Mouse (Mus musculus) common myeloid progenitor, adult 5-6 weeks (primary cell): ENCODE measurements around the gene Scp2. TPM values are rescaled to one million over a fixed set of nuclear protein-coding genes. Genes with fewer than 3 reads are reported as not detected.
A peak's percentile ranks its signal among the peaks of the same experiment; 100 is the strongest.
"Not testable (repeated sequence)": the region's sequence is repeated elsewhere in the genome, so short reads cannot be mapped to it uniquely, and the experiment has no call there.

ENCODE experiments used
- ATAC-seq: replicated peaks from 2 replicates; pipeline ENCODE4 v1.8.0; 2016; ENCODE audit warnings: low read depth, mild to moderate bottlenecking, moderate TSS enrichment, inconsistent platforms; ENCODE audit not compliant: poor library complexity, severe bottlenecking
- total RNA-seq: library from RNA; stranded (forward); fragments of 200-1000, 187-1606 nt; gene quantifications from 2 replicates; pipeline ENCODE4 v1.2.3, GENCODE M21; 2017

Gene Scp2
- 174 and 175 TPM in 2 replicates for total RNA-seq

GRCm38 (mm10) chr4:108144880-108145279 is at the start of gene Scp2:
Scp2 (minus strand) TSS chr4:108144998.
- no peak for ATAC-seq

DNA sequence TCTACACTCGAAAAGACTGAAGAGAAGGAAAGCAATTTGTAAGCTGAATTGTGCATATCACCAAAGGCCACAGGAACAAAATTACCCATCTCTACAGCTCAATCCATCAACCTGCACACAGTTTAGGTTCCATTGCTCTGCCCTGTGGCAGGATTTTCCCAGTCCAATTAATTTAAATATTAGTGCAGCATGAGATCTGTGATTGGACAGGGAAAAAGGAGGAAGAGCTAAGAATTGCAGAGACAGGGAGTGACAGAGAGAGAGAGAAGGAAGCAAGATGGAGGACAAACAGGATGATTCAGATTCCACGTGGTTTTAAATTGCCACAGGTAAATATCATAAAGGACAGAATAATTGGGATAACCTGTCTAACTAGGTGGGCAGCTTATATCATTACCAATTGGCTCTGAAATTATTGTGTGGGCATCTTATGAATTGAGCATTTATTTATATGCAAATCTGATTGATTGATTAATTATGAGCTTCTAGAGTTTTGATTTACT is 48.1 kb upstream of the Scp2 start:
- no peak for ATAC-seq

- ATAC-seq: no peak
Measured at GRCm38 (mm10) chr4:108182278-108182677, 37.5 kb upstream of the Scp2 start.

DNA sequence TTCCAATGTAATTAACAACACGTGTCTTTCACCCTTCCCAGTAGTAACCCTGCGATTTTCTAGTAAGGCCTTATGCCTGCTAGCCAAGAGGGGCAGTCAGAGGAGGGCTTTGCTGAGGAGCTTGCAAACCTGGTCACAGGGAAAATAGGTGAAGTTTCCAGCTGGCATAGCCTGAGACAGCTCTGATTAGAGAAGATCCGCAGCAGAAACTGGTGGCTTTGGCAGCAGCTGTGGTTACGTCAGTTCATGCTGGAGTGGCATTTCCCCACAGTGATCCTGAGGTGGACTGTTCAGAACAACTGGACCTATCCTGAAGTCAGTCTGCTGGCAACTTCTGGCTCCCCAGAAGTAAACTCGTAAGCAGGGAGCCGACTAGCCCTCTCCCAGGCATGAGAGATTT is 23.3 kb upstream of the Scp2 start:
- ATAC-seq: no peak

DNA sequence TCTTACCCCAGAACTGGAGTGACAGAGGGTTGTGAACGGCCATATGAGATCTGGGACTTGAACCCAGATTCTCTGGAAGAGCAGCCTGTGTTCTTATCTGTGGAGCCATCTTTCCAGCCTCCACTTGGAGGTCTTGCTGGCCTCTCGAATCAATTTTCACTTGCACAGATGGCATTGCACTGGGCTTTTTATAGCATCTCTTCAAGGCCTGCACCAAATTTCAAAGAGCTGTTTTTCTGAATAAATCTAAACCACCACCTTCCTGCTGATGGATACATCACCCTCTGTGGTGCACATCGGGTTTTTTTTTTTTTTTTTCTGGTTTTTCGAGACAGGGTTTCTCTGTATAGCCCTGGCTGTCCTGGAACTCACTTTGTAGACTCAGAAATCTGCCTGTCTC is 22.1 kb upstream of the Scp2 start:
- no peak for ATAC-seq

DNA sequence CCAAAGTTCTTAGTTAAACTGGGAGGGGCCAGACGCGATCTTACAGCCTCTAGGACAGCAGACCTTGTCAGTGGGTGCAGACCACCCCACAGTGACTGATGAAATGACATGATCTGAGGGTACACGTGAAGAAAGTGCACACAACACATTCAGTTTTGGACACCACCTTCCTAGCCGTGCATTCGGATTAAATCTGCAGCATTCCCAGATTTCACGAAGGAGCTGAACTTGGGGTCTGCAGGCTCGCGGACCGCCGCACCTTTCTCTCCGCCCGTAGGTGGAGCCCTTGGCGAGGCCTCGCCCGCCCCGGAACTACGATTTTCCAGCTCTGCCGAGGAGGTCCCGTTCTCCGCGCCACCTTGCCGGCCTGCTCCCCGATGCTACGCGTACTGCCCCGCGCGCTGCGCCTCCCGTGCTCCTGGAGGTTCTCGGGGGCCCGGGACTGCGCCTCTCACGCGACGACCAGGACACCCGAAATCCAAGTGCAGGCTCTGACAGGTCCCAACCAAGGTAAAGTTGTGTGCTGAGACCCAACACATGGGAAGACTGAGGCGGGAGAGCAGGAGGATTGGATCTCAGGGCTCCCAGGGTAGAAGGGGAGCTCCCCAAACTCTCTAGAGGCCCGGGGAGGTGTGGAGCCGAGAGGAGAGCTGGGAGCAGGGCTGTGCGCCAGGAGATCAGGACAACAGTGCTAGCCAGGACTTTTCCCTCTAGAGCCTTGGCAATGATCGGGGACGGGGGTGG is 20.5 kb upstream of the Scp2 start, which contains the start of gene Echdc2:
Gene Echdc2, plus strand, starts transcription at position 286 of the 744 bp plus-strand sequence.
- 0 out of 2 replicates have a peak, but pooled peaks have one; percentile 50 for ATAC-seq

- ATAC-seq: no peak
Measured at GRCm38 (mm10) chr4:108163291-108163690, 18.5 kb upstream of the Scp2 start.

- no peak for ATAC-seq
Measured at GRCm38 (mm10) chr4:108161936-108162335, 17.1 kb upstream of the Scp2 start.

- ATAC-seq: not testable (repeated sequence)
Measured at GRCm38 (mm10) chr4:108155141-108155540, 10.3 kb upstream of the Scp2 start.

GRCm38 (mm10) chr4:108145554-108145953 is 756 bp upstream of the Scp2 start:
- not testable (repeated sequence) for ATAC-seq

DNA sequence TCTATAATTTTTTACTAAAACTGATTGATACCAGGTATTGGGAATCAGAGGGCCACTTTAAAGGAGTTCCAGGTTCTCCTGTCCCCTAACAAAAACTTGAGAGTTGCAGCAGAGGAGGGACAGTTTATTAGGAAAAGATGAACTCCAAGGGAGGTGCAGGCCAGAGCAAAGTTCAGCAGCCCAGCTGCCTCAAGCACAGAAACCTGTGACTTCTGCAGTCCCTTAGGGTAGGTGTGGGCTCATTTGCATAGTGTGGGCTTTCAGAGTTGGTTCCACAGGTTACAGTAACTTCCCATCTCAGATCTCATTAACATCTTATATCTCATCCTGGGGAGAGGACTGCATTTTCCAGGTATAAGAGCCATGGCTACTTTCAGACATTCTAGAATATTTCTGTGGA is 1.0 kb downstream of the Scp2 start:
- no peak for ATAC-seq

DNA sequence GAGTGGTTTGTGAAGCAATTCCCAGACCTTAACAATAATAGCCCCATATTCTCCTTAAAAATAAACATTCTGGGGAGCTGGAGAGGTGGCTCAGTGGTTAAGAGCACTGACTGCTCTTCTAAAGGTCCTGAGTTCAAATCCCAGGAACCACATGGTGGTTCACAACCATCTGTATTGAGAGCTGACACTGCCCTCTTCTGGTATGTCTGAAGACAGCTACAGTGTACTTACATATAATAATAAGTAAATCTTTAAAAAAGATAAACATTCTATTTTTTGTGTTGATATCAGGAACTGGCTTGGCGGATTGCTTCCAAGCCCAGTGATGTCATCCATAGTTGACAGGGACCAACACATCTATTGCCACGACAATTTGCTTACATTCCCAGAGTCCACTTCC is 1.6 kb downstream of the Scp2 start:
- not testable (repeated sequence) for ATAC-seq

DNA sequence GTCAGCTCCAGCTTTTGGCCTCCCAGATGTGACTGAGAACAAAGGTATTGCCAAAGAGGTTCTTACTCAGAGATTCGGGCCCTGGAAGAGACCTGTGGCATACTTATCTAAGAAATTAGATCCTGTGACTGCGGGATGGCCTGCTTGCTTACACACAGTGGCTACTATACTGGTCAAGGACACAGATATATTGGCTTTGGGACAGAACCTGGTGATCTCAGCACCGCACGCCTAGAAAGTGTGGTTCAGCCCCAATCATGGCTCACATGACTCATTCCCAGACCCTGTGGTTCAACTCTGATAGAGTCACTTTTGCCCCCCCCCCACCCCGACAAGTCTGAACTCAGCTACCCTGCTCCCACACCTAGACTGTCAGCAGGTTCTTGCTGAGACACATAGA is 7.9 kb downstream of the Scp2 start:
- no peak for ATAC-seq

GRCm38 (mm10) chr4:108130452-108130851 is 14.3 kb downstream of the Scp2 start:
- ATAC-seq: no peak

DNA sequence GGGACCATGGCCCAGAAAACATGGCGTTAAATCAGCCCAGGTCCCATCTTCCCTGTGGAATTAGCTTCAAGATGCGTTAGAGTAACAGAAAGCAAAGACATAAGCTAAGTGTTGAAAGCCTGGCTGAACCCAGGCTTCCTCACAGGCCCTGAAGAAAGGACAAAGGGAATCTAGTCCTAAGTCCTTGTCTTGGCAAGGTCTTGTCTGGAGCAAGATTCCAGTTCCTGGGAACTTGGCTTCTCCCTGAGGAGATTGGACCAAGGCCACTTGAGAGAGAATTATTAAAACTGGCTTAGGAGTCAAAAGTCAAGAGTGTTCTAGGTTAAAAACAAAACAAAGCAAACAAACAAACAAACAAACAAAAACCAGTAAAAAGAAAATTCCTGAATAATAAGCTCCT is 16.5 kb downstream of the Scp2 start:
- ATAC-seq: no peak

- ATAC-seq: no peak
Measured at GRCm38 (mm10) chr4:108127516-108127915, 17.3 kb downstream of the Scp2 start.

GRCm38 (mm10) chr4:108126260-108126659 is 18.5 kb downstream of the Scp2 start:
- no peak for ATAC-seq

GRCm38 (mm10) chr4:108124104-108124503 is 20.7 kb downstream of the Scp2 start:
- no peak for ATAC-seq

- ATAC-seq: peak; percentile 98
Measured at GRCm38 (mm10) chr4:108117924-108118876, 26.6 kb downstream of the Scp2 start.

- no peak for ATAC-seq
Measured at GRCm38 (mm10) chr4:108117488-108117887, 27.3 kb downstream of the Scp2 start.

DNA sequence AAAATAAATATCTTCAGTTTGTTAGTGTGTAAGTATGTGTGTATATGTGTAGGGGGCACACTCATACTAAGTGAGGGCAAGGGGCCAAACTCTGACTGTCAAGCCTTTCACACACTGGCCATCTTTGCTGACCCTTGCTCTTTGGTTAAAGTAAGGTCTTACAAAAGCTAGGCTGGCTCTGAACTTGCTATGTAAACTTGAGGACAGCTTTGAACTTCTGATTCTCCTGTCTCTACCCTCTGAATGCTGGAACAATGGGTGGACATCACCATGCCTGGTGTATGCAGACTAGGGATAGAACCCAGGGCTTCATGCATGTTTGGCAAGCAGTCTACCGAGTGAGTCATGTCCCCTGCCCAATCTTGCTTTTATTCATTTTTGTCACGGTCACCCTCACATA is 28.3 kb downstream of the Scp2 start:
- ATAC-seq: no peak
